Mouse (Mus musculus) cerebellum, postnatal 36 days (tissue): ENCODE results near the gene Nrarp.

ENCODE experiments used
- DNase-seq, 2 experiments: peaks; one replicate each; pipeline ENCODE4 v3.0.0; 2021 to 2022; ENCODE audit warnings: mixed read lengths in 2 of 2

Gene Nrarp

GRCm38 (mm10) chr2:25180478-25180903 lies at the start of gene Nrarp:
TSS of gene Nrarp (plus strand) at chr2:25180758.
- peak; percentile 83 to 91 for DNase-seq

- DNase-seq: no peak
These were observed 49.0 kb upstream of the Nrarp start for GRCm38 (mm10) chr2:25131601-25132000.

DNA sequence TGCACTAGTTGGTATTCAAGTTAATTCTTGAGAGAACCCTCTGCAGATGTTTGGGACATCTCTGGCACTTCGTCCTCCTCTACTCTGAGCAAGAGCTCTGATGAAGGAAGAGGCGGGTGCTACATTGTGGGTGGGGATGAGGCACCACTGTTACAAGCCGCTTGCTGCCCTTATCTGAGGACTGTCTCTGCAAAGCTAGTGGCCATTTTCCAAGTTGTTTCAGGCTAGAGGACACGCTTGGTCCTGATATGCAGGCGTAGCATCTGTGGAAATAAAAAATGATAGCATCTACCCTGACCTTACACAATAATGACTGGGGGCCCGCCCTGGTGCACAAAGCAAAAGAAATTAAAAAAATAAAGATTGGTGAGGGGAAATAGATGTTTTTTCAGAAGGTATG lies 42.7 kb upstream of the Nrarp start:
- no peak for DNase-seq

DNA sequence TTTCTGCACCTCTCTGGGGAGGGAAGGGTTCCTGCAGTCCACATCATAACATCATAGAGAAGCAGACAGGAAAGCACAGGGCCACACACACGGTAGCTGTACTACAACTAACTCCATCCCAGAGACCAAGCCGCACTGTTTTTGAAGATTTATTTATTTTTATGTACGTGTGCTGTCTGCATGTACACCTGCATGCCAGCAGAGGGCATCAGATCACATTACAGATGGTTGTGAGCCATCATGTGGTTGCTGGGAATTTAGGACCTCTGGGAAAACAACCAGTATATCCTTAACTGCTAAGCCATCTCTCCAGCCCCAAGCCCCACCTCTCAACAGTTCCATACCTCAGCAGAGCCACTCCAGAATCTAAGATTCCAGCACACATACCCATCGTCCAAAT lies 39.4 kb upstream of the Nrarp start:
- DNase-seq: no peak

DNA sequence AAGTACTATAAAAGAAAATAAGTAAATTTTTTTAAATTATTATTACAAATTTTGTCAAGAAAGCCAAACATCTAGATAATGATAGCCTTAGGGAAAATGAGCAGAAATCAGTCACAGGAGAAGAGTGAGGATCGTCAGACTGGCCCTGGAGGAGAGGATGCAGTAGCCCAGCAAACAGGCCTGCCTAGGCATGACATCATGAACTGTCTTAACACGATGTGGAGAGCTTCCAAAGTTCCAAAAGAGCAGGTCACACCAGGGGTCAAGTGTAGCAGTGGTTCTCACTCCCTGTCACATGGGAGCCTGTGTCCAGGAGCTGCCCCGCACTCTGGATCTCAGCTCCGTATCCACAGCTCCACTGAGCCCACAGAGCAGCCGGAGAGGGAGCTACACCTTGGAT lies 38.6 kb upstream of the Nrarp start:
- no peak for DNase-seq

- DNase-seq: no peak
These were observed 35.2 kb upstream of the Nrarp start for GRCm38 (mm10) chr2:25145346-25145745.

DNA sequence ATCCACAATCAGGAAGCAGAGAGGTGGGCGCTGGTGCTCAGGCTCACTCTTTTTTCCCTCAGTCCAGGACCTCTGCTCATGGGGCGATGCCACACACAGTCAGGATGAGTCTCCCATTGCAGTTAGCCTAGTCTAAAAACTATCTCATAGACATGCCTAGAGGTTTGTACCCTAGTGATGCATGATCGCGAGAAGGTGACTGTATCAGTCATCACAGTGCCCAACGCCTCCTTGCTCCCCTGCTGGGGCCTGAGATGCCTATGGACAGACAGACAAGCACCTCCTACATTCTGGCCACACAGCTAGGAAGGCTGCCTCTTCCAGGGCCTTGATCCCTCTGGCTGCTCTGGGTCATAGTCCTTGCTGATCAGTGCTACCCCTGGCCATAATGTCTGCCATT lies 33.2 kb upstream of the Nrarp start:
- no peak for DNase-seq

DNA sequence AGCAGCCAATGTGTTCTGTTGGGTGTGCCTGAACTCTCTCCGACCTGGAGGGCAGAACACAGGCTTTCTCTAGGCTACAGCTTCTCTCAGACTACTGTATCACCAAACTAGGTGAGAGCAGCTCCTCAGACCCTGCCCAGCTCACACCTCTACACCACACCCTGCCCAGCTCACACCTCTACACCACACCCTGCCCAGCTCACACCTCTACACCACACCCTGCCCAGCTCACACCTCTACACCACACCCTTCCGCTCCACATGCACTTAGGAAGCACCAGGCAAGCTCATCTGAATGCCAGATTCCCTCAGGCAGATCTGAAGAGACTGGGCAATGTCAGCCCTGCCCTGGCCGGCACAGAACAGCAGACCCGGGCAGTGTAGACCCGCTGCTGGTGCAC lies 32.7 kb upstream of the Nrarp start:
- no peak for DNase-seq

DNA sequence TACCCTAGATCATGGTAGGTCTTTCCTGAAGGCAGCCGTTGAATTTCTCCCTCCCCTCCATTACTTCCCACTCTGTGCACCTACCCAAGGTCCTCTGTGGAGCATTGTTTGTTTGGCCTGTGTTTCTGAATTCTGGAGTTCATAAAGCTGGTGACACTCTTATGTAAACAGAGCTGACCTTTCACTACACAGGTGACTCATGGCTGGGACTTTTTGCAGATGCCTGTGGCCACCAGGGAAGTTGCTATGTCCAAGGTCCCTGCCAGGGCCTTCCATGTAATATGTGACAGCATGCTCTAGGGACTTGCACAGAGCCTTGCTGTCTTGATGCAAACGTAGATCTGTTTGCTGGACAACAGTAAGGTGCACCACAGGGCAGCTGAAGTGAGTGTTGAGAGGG lies 30.9 kb upstream of the Nrarp start:
- DNase-seq: no peak

DNA sequence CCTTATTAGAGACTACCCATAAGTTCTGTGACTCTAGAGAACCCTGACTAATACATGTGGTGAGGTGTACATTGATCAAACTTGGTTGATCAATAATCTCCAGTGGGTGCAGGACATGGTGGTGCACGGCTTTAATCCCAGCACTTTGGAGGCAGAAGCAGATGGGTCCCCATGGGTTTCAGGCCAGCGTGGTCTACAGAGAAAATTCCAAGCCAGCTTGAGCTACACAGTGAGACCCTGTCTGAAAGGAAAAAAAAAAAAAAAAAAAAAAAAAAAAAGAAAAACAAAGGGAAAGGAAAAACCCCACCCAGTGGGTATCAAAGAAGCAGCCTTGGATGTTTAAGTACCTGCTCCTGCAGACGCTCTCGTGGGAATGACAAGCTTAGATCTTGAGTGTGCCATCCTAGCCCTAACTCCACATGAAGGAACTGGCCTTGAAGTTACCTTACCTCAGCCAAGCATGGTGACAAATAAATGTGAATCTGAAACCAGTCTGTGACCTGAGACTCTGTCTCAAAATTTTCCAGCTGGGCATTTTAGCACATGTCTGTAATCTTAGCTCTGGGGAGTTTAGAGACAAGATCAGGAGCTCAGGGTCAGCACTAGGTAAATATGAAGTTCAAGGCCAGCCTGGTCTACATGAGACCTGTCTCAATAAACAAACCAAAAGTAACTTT lies 29.1 kb upstream of the Nrarp start:
- DNase-seq: no peak

- DNase-seq: no peak
These were observed 24.4 kb upstream of the Nrarp start for GRCm38 (mm10) chr2:25156177-25156576.

DNA sequence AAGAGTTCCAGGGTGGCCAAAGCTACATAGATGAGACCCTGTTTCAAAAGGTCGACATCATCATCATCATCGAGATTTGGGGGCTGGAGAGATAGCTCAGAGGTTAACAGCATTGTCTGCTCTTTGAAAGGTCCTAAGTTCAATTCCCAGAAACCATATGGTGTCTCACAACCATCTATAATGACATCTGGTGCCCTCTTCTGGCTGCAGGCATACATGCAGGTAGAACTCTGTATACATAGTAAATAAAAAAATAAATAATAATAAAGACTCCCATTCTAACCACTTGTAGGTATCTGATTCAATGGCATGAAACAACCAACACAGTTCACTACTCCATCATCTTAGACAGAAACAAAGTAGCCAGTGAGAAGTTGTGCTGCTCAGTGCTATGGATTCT lies 23.6 kb upstream of the Nrarp start:
- DNase-seq: no peak

GRCm38 (mm10) chr2:25157655-25158054 lies 22.9 kb upstream of the Nrarp start:
- peak in 1 of 2 experiments; percentile 28 for DNase-seq

DNA sequence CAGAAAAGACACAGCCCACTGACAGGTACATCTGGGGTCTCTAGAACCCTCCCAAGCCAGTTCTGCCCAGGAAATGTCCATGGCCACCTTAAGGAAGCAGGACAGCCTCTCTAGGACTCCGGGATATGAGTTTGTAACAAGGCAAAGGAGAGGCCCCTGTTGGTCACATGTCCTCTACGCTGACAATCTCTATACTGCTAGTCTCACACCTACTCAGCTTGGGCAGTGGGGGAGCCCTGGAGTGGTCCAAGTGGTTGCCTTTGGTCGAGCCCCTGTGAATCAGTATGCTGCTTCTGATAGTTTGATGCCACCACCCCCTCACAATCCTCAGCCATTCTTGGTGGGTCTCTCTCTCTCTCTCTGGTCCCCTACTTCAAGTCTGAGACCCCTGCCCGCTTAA lies 13.1 kb upstream of the Nrarp start:
- no peak for DNase-seq

GRCm38 (mm10) chr2:25167919-25168664 lies 12.5 kb upstream of the Nrarp start:
- DNase-seq: peak in 1 of 2 experiments; percentile 29

GRCm38 (mm10) chr2:25168665-25168978 lies 11.9 kb upstream of the Nrarp start:
- no peak for DNase-seq

GRCm38 (mm10) chr2:25169778-25170177 lies 10.8 kb upstream of the Nrarp start:
- no peak for DNase-seq

- DNase-seq: no peak
These were observed 10.0 kb upstream of the Nrarp start for GRCm38 (mm10) chr2:25170326-25171100.

DNA sequence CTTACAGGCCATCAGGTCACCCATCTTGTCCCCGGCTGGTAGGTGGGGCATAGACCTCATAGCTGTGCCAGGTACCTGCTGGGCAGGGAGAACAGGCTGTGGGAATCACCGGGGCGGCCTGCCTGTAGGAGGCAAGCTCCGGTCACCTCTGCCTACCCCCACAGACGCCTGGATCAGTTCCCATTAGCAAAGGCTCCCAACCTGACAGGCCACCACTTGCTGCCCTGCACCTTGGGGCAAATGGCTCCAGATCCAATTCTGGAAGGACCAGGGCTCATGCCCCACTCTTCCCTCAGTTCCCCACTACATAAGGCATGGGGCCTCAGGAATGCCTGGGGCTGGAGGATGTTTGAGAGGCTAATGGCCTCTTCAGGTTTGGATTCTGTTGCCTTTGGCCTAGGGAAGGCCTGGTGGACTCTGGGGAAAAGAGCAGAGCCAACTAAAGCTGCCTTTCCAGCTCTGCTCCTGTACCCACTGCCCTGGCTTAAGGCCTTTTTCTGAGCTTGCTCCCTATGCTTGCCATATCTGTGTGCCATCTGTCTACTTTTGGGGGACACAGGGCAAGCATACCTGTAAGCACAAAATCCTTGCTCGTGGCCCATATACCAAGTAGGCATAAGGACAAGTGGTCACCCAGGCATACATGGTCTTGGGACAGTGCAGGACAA lies 9.3 kb upstream of the Nrarp start:
- no peak for DNase-seq

- no peak for DNase-seq
These were observed 8.8 kb upstream of the Nrarp start for GRCm38 (mm10) chr2:25171769-25172153.

- DNase-seq: no peak
These were observed 7.9 kb upstream of the Nrarp start for GRCm38 (mm10) chr2:25172629-25173028.

- DNase-seq: no peak
These were observed 6.7 kb upstream of the Nrarp start for GRCm38 (mm10) chr2:25173821-25174220.
